Mouse (Mus musculus) frontal cortex, postnatal 14 days (tissue): ENCODE measurements around the gene Tial1.

Experiments
- DNase-seq, 2 experiments: peaks; one replicate each; pipeline ENCODE4 v3.0.0; 2022; ENCODE audit warnings: low spot score in 2 of 2

Gene Tial1

DNA sequence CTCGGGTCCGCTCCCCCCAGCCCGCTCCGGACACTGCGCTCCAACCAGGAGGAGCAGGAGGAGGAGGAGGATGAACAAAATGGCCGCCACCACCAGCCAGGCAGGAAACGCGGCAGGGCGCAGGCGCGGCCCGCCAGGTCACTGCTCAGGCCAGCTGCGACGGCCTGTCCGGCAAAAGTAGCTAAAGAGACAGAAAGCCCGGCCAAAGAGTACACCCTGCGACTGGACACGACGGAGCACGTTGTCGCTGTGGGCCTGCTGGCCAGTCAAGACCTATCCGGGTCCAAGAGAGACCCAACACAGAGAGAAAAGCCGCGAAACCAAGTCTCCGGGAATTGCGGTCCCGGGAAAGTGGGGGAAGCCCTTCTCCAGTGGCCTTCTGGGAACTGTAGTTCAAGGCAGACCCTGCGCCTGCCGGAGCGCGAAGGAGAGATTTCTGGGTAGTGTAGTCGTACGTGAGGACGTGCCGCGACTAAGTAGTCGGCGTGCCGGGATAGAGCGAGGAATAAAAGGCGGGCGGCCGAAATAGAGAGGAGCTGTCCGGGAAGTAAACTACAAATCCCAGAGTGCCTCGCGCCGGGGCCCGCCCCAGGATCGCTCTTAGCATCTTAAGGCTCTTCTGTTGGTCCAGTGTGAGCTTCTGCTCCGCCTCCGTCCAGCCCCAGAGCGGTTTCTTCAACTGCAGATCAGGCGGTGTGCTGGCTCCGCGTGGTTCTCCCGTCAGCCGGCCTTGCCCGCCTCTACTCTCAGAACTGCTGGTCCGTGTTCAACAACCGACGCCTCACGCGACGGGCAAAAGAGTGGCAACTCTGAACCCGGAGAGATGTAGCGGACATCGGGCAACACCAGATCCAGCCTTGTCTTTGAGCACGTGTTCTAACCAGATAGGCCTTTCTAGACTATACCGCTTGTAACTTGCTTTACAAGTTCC is at the start of gene Tial1:
Gene Tial1 (minus strand): TSS at position 433 of the 931 bp plus-strand sequence.
- peak; percentile 98 for DNase-seq

DNA sequence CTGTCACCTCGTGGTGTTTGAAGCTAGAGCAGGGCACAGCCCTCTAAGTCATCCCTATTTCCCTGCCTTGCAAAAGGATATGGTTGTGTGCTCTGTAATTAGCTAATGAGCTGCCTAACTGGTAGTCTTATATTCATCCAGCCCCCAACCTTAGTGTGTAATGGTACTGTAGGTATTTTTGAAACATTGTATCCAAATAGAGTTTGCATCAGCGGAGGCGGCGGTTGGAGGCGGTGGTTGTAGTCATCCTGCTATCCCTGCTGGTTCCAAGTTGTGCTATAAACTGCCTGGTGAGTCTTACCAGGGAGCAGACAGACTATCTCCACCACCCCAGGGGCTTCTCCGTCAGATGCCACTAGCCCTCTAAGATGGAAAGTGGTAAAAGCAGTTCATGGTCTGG is 42.6 kb upstream of the Tial1 start:
- DNase-seq, result peak; percentile 13 to 22

GRCm38 (mm10) chr7:128499801-128500200 is 38.3 kb upstream of the Tial1 start:
- no peak for DNase-seq

DNA sequence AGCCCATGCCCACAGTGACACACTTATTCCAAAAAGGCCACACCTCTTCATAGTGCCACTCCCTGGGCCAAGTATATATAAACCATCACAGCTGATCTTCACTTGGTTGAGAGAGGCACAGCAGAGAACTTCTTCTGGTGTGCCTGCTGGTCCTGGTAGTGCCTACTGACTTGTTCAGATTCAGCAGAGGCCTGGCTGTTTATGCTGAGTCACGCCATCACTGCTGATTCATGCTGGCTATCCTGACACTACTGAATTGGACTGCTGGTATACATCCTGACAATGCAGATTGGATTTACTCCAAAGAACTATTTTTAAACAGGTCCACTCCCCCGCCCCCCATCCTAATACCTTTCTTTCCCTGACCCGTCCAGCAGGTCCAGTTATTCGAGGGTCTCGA is 33.0 kb upstream of the Tial1 start:
- DNase-seq, result no peak

GRCm38 (mm10) chr7:128488986-128489385 is 27.5 kb upstream of the Tial1 start:
- DNase-seq, result no peak

GRCm38 (mm10) chr7:128474322-128474721 is 12.8 kb upstream of the Tial1 start:
- peak in 1 of 2 experiments; percentile 36 for DNase-seq

GRCm38 (mm10) chr7:128462406-128462805 is 889 bp upstream of the Tial1 start:
- no peak for DNase-seq

- DNase-seq, result peak; percentile 28 to 41
These were observed 670 bp downstream of the Tial1 start for GRCm38 (mm10) chr7:128460865-128461228.

- DNase-seq, result peak in 1 of 2 experiments; percentile 17
These were observed 1.2 kb downstream of the Tial1 start for GRCm38 (mm10) chr7:128460131-128460864.

GRCm38 (mm10) chr7:128459791-128460130 is 1.8 kb downstream of the Tial1 start:
- no peak for DNase-seq

- no peak for DNase-seq
These were observed 3.5 kb downstream of the Tial1 start for GRCm38 (mm10) chr7:128458011-128458410.

DNA sequence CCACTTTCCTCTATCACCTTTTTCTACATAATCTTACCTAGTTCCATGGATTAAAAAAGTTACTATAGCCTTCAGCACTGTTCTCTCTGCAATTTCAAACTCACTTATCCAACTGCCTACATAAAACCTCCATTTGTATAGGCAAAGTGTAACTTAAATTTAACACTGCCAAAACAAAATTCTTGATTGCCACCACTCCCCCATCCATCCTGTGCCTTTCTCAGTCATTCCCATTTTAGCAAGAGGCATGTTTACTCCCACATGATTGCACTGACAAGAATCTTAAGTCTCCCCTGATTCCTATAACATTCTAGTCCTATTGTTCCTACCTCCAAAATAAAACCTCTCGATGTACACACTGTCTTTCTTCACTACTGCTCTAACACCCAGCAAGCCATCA is 8.8 kb downstream of the Tial1 start:
- no peak for DNase-seq

DNA sequence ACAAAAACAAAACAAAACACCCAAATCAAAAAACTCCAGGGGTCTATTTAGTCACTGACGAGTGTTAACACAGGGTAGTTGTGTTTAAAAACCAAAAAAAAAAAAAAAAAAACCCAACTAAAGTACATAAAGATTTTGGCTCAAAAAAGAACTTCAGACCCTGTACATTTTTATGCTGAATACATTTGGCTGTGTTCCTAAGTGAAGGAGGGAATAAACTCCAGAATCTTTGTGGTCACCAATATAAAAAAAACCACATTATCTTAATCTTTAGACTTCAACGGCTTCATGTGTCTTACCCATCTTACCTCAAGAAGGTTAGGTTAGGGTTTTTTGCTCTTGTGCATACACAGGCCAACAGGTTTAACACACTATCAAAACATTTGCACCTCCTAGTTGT is 20.9 kb downstream of the Tial1 start:
- DNase-seq, result no peak

DNA sequence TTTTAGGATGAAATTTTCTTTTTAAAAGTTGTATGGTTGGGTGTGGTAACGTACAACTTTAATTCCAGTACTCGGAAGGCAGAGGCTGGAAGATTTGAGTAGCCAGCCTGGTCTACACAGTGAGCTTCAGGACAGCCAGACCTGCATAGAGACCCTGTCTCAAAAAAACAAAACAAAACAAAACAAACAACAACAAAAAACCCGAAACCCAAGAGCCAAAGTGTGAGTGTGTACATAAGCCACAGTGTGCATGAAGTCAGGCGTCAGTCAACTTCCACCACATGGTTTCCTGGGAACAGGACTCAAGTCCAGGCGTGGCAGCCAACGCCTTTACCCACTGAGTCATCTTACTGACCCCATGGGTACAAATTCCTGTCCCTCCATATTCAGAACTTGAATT is 22.3 kb downstream of the Tial1 start:
- no peak for DNase-seq

- no peak for DNase-seq
These were observed 23.4 kb downstream of the Tial1 start for GRCm38 (mm10) chr7:128438131-128438530.

GRCm38 (mm10) chr7:128433213-128433612 is 28.3 kb downstream of the Tial1 start:
- DNase-seq, result peak in 1 of 2 experiments; percentile 9

DNA sequence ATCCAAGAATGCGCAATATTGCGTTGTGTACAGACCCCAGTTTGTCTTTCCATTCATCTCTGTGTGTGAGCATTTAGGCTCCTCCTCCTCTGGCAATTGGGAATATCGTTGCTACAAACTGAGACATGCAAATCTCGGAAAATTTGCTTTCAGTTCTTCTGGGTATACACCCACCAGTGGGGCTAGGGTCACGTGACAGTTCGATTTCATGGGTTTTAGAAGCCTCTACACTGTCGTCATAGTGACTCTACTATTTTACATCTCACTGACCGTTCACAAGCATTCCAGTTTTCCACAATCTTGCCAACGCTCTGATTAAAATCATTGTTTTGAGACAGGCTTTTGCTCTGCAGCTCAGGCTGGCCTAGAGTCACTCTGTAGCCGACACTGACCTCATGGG is 28.9 kb downstream of the Tial1 start:
- DNase-seq, result peak in 1 of 2 experiments; percentile 2

- no peak for DNase-seq
These were observed 39.0 kb downstream of the Tial1 start for GRCm38 (mm10) chr7:128422491-128422890.

DNA sequence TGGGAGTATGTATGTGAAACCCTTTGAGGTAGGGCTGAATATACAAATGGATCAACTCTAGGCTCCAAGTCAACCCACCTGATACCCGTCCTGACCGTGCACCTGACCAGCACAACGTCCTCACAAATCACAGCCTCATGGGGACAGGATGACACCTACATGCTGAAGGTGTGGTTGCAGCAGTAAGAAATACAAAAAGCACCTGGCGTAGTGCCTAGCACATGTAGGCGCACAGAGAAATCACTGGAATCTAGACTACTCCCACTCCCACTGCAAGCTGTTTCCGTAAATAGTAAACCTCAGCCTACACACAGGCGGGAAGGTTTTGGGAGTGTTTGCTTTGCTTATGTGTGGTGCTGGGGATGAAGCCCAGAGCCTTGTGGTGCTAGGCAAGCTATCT is 39.8 kb downstream of the Tial1 start:
- no peak for DNase-seq

DNA sequence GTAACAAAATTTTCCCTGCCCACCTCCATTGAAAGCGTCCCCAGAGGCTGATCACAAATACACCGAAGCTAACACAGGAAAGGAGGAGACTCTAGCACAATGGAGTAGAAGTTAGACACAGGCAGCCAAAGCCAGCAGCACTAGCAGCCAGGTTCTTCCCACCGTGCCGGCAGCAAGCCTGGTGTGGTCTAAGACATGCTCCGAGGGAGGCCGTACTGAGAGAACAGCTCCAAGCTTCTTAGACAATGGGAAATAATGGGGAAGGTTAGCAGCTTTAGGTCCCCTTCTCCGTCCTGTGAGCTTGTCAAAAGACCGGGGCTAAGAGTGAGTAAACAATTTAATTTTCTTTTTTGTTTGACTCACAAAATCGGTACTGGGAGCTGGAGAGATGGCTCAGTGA is 41.8 kb downstream of the Tial1 start:
- no peak for DNase-seq

GRCm38 (mm10) chr7:128417930-128418779 is 43.4 kb downstream of the Tial1 start, which contains the start of gene Rgs10:
TSS of gene Rgs10 (minus strand) at chr7:128418758.
- peak; percentile 13 to 27 for DNase-seq
